Mouse (Mus musculus) megakaryocyte, embryonic 14.5 days (primary cell): ENCODE results near the gene Fam208b.

ENCODE experiments used
- FLI1 ChIP-seq: IDR thresholded peaks from 2 replicates; pipeline ENCODE4 v1.6.1; 2012; ENCODE audit warnings: low read length, inconsistent platforms, mixed read lengths
- GATA1 ChIP-seq: IDR thresholded peaks from 3 replicates; pipeline ENCODE4 v1.6.1; 2012; ENCODE audit warnings: mixed read lengths, low read length, inconsistent platforms, borderline replicate concordance

DNA sequence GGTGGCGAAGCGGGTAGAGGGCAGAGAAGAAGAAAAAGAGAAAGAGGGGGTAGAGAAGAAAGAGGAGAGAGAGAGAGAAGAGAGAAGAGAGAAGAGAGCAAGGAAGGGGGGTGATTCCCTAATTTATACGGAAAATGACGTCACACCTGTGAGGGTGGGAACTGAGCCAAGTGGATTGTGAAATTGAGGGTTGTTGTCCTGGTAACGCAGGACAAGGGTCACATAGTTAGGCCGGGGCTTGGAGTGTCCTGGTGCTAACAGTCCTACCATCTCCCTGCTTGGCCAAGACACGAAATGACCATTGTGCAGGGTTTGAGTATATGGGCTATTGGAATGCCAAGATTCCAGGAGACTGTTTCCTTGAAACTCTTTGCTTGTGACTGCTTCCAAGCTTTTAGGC, 35.7 kb upstream of the Fam208b start:
- TF ChIP-seq GATA1 (no peak), FLI1 (no peak)
